Mouse (Mus musculus): Measurements from ENCODE around the gene Terb1.
A peak's percentile ranks its signal among the peaks of the same experiment; 100 is the strongest.

Gene Terb1

GRCm38 (mm10) chr8:104446016-104446415 lies 63.7 kb downstream of the Terb1 start:
- no peak for DNase-seq

- no peak for DNase-seq
Measured at GRCm38 (mm10) chr8:104445248-104445647, 64.5 kb downstream of the Terb1 start.

- DNase-seq = no peak
Measured at GRCm38 (mm10) chr8:104443125-104443679, 66.5 kb downstream of the Terb1 start.

- DNase-seq = peak; percentile 93
Measured at GRCm38 (mm10) chr8:104442299-104443124, 67.2 kb downstream of the Terb1 start, which contains the start of gene Dync1li2. Gene Dync1li2, minus strand, starts transcription at chr8:104443047.

GRCm38 (mm10) chr8:104441613-104442012 lies 68.1 kb downstream of the Terb1 start:
- no peak for DNase-seq

- no peak for DNase-seq
Measured at GRCm38 (mm10) chr8:104439461-104439860, 70.2 kb downstream of the Terb1 start.

GRCm38 (mm10) chr8:104437494-104438135 lies 72.1 kb downstream of the Terb1 start:
- DNase-seq = no peak

- DNase-seq = no peak
Measured at GRCm38 (mm10) chr8:104436591-104436990, 73.1 kb downstream of the Terb1 start.

GRCm38 (mm10) chr8:104436038-104436437 lies 73.7 kb downstream of the Terb1 start:
- DNase-seq = peak; percentile 18

- no peak for DNase-seq
Measured at GRCm38 (mm10) chr8:104434826-104435354, 74.8 kb downstream of the Terb1 start.

GRCm38 (mm10) chr8:104434275-104434674 lies 75.4 kb downstream of the Terb1 start:
- no peak for DNase-seq

GRCm38 (mm10) chr8:104433191-104433842 lies 76.4 kb downstream of the Terb1 start:
- no peak for DNase-seq

- no peak for DNase-seq
Measured at GRCm38 (mm10) chr8:104432656-104433055, 77.1 kb downstream of the Terb1 start.

GRCm38 (mm10) chr8:104430230-104430629 lies 79.5 kb downstream of the Terb1 start:
- no peak for DNase-seq

- DNase-seq = no peak
Measured at GRCm38 (mm10) chr8:104427703-104428102, 82.0 kb downstream of the Terb1 start.

GRCm38 (mm10) chr8:104422313-104422712 lies 87.4 kb downstream of the Terb1 start:
- DNase-seq = no peak

- no peak for DNase-seq
Measured at GRCm38 (mm10) chr8:104416022-104416421, 93.7 kb downstream of the Terb1 start.

- DNase-seq = no peak
Measured at GRCm38 (mm10) chr8:104414204-104414603, 95.5 kb downstream of the Terb1 start.

- no peak for DNase-seq
Measured at GRCm38 (mm10) chr8:104413770-104414169, 95.9 kb downstream of the Terb1 start.

GRCm38 (mm10) chr8:104412805-104413532 lies 96.7 kb downstream of the Terb1 start:
- DNase-seq = no peak

GRCm38 (mm10) chr8:104411972-104412371 lies 97.7 kb downstream of the Terb1 start:
- no peak for DNase-seq

GRCm38 (mm10) chr8:104411468-104411867 lies 98.2 kb downstream of the Terb1 start:
- DNase-seq = no peak

All from thymus, postnatal 14 days (tissue).